Comparison of ENCODE assay signal across 15 mouse cellular contexts in the genomic region with DNA sequence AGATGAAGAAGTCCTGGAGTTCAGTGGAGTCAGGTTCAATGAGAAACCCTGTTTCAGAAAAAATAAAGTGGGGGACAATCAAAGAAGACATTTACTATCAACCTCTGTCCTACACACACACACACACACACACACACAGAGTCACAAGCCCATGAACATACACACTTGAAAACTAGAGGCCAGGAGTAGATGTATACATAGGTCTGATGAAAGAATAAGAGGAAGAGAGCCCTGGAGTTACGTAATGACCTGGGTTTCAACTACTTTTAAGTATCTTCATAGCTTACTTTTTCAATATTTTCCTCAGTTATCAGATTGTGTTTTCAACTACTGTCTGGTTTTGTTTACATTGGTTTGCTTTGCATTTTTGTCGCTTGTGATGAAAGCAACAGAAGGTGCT. TPM values are rescaled to one million over a fixed set of nuclear protein-coding genes. Genes with fewer than 3 reads are reported as not detected.
"Had no signal": no experiment of that assay in that cellular context is flagged by ENCODE, and none has a peak within 500 bp of the region (broad histone marks: within the 10 kb centered on the region; RNA-seq: fewer than 3 reads in every experiment).

No protein-coding gene starts in this region.

- DNase-seq: lung, adult 18-20 months; lung, embryonic 14.5 days; lung, postnatal 10 days; lung, postnatal 4 days; midbrain, embryonic 14.5 days; retina, postnatal 1 day; right cerebral cortex, adult 18-20 months; right cerebral cortex, postnatal 25 days; right cerebral cortex, postnatal 4 days; spleen, adult 18-20 months; thymus, adult 18-20 months; thymus, postnatal 14 days; thymus, postnatal 36 days had no signal

- ATAC-seq: midbrain, embryonic 16.5 days had no signal

RNA-seq across cellular contexts. Expression of gene Arhgef38, which starts 54.0 kb away (rescaled TPM):
- total RNA-seq: megakaryocyte-erythroid progenitor cell, adult 5-6 weeks had no signal
